Comparison of ENCODE assay signal across 23 mouse cellular contexts in the genomic region with DNA sequence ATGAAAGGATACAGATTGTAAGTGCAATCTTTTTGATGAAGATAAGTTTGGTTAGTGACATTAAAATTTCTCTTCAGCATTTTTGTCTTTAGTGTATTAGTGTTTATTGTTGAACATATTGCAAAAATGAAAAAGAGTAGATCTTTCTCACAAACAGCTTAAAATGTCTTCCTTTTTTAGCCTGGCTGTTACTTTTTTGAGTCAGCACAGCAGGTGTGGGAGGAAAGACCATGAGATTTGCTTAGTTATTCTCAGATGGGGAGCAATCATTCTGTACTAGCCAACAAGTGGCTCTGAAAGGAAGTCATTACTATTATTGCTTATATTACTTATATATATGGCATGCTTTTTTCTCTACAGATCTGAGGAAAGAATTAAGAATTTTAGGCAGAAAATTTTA. TPM values are rescaled to one million over a fixed set of nuclear protein-coding genes. Genes with fewer than 3 reads are reported as not detected.
DNase-seq lines count a peak whose midpoint lies in the region; ATAC-seq and TF ChIP-seq lines count a peak whose summit lies in the region.
"Had no signal": no experiment of that assay in that cellular context is flagged by ENCODE, and none has a peak within 500 bp of the region (broad histone marks: within the 10 kb centered on the region; RNA-seq: fewer than 3 reads in every experiment).

No protein-coding gene starts in this region.

- peaks cover 28 to 58% of the 10 kb centered on the region in 2 experiments for H3K36me3 ChIP-seq in CH12.LX (replicated peaks in 1 of 2; ENCODE audit: control insufficient read depth in 1 of 2, insufficient read depth in 1 of 2, low read length in 1 of 2)
- H3K36me3 ChIP-seq in hindbrain, embryonic 12.5 days = peaks cover 13% of the 10 kb centered on the region

- in situ Hi-C loops in CH12.LX (cut with MboI; ENCODE audit: low pct_ligation_motif_present, low pct_unique_long_range_greater_than_20kb, low sequenced_read_pairs) = no loop called here

- TF ChIP-seq POLR2A in CH12.LX (IDR thresholded peaks at IDR 0.05; ENCODE audit: low read depth, low read length) = no peak

- no peak for TF ChIP-seq RAD21 in CH12.LX (IDR thresholded peaks at IDR 0.05; ENCODE audit: low read depth, low read length)

- H3K79me2 ChIP-seq in CH12.LX (replicated peaks; ENCODE audit: control insufficient read depth, extremely low read depth, insufficient read depth, poor library complexity, severe bottlenecking) = peaks cover 14% of the 10 kb centered on the region

- H3K27me3 ChIP-seq in CH12.LX (replicated peaks) = no peaks in the 10 kb centered on the region
- no peaks in the 10 kb centered on the region for H3K27me3 ChIP-seq in hindbrain, embryonic 12.5 days
- H3K27me3 ChIP-seq: Patski had no signal

- DNase-seq in A20 (ENCODE audit: low read depth, low spot score) = peak; percentile 71
- DNase-seq in CH12.LX (ENCODE audit: extremely low read depth) = peak; percentile 61
- peak; percentile 19 for DNase-seq in brain, adult 2 months (ENCODE audit: low read depth, low spot score)
- DNase-seq in gastrocnemius, postnatal 10 days = no peak
- DNase-seq in kidney, postnatal 10 days = no peak
- DNase-seq: adrenal gland, adult 2 months; adrenal gland, adult 8-10 months; adrenal gland, postnatal 10 days; adrenal gland, postnatal 14 days; adrenal gland, postnatal 25 days; adrenal gland, postnatal 36 days; B cell, adult 2 months; cerebellum, adult 11 months; cerebellum, adult 11-12 months; cerebellum, adult 18-20 months; cerebellum, adult 2 months; cerebellum, adult 8-10 months; cerebellum, adult 9-10 months had no signal

- H3K4me1 ChIP-seq in CH12.LX (ENCODE audit: control insufficient read depth in 1 of 2, insufficient read depth in 2 of 2) = peaks cover 13 to 57% of the 10 kb centered on the region in 2 experiments
- H3K4me1 ChIP-seq in hindbrain, embryonic 12.5 days = no peaks in the 10 kb centered on the region

- dilution Hi-C loops in CH12.LX (cut with MboI; ENCODE audit: extremely low pct_ligation_motif_present, extremely low pct_unique_long_range_greater_than_20kb, low sequenced_read_pairs) = no loop called here

- no peak for ATAC-seq in hindbrain, embryonic 12.5 days (ENCODE audit: low FRiP score)
- ATAC-seq: activated CD4-positive, CD25-positive, alpha-beta regulatory T cell, adult 4 months; CD4-positive, CD25-positive, alpha-beta regulatory T cell, adult 4 months; Patski had no signal

- no peak overlapping the region for H3K27ac ChIP-seq in CH12.LX (ENCODE audit: insufficient read depth, low read depth)
- no peak overlapping the region for H3K27ac ChIP-seq in hindbrain, embryonic 12.5 days

- H3K9me3 ChIP-seq in CH12.LX (replicated peaks; ENCODE audit: low read length) = no peaks in the 10 kb centered on the region
- no peaks in the 10 kb centered on the region for H3K9me3 ChIP-seq in hindbrain, embryonic 12.5 days (replicated peaks)
- H3K9me3 ChIP-seq: G1E had no signal

- H3K4me2 ChIP-seq in CH12.LX (ENCODE audit: insufficient read depth, low read depth, poor library complexity, severe bottlenecking) = no peak overlapping the region
- H3K4me2 ChIP-seq in hindbrain, embryonic 12.5 days (replicated peaks) = no peak overlapping the region

- H3K9ac ChIP-seq in CH12.LX (ENCODE audit: insufficient read depth, low read depth) = no peak overlapping the region
- H3K9ac ChIP-seq in hindbrain, embryonic 12.5 days = no peak overlapping the region

- H3K4me3 ChIP-seq in CH12.LX (replicated peaks in 1 of 3; ENCODE audit: low read depth in 2 of 3, low read length in 2 of 3, poor library complexity in 1 of 3) = no peak overlapping the region
- no peak overlapping the region for H3K4me3 ChIP-seq in hindbrain, embryonic 12.5 days

- no peak for TF ChIP-seq CTCF in CH12.LX (conservative IDR thresholded peaks at IDR 0.05 in 1 of 2, IDR thresholded peaks at IDR 0.05 in 1 of 2; ENCODE audit: low read depth in 2 of 2, low read length in 2 of 2)

- peak; percentile 88 for TF ChIP-seq EP300 in CH12.LX (IDR thresholded peaks at IDR 0.05; ENCODE audit: low read length)

TF ChIP-seq in CH12.LX, 34 proteins besides CTCF, POLR2A, EP300 and RAD21:
- no peak for TF ChIP-seq ZKSCAN1 (IDR thresholded peaks at IDR 0.05; ENCODE audit: borderline replicate concordance, low read depth, low read length)
- TF ChIP-seq IRF4 (IDR thresholded peaks at IDR 0.05; ENCODE audit: low read depth, low read length) = peak; percentile 93
- no peak for TF ChIP-seq ZNF384 (IDR thresholded peaks at IDR 0.05; ENCODE audit: low read depth, low read length)
- peak; percentile 85 for TF ChIP-seq JUND (conservative IDR thresholded peaks at IDR 0.05; ENCODE audit: low read depth, low read length)
- peak; percentile 65 for TF ChIP-seq JUN (IDR thresholded peaks at IDR 0.05; ENCODE audit: insufficient read depth, low read depth, low read length)
- TF ChIP-seq ZMIZ1 (IDR thresholded peaks at IDR 0.05; ENCODE audit: low read depth, low read length) = no peak
- no peak for TF ChIP-seq HCFC1 (IDR thresholded peaks at IDR 0.05; ENCODE audit: low read depth, low read length)
- TF ChIP-seq ETS1 (conservative IDR thresholded peaks at IDR 0.05; ENCODE audit: low read depth, low read length) = no peak; the same call in 1 of the 2 replicates
- TF ChIP-seq MEF2A (IDR thresholded peaks at IDR 0.05; ENCODE audit: borderline replicate concordance, low read depth, low read length) = peak; percentile 92
- no peak for TF ChIP-seq MYC (IDR thresholded peaks at IDR 0.05; ENCODE audit: low read depth, low read length)
- peak; percentile 74; the same call in 1 of the 2 replicates for TF ChIP-seq TCF12 (IDR thresholded peaks at IDR 0.05; ENCODE audit: low read depth, low read length)

RNA-seq across cellular contexts. Expression of a gene that starts 10.2 kb away (rescaled TPM):
- 58.9 and 63.9 TPM in 2 replicates for total RNA-seq in CH12.LX (2012; rRNA removed)
- 95.5 and 113 TPM in 2 replicates for total RNA-seq in CH12.LX (2014; rRNA removed)
- polyA plus RNA-seq in CH12.LX (2012; ENCODE audit: insufficient read length, low read depth) = 66.7 and 69.6 TPM in 2 replicates
- polyA plus RNA-seq in hindbrain, embryonic 12.5 days (2016; fragmentation: Nextera tagmentation; extraction: Ambion mirVana) = 40.2 and 43.6 TPM in 2 replicates
- 1 to 10 TPM; 4.7 to 7.7 TPM for total RNA-seq in gastrocnemius, postnatal 10 days (2021)

RNA-seq across cellular contexts. Expression of a gene that starts 40.5 kb away (rescaled TPM):
- total RNA-seq in CH12.LX (2012; rRNA removed) (0.04 TPM in 1 of 2 replicates, not detected in the other), CH12.LX (2014; rRNA removed) (not detected in 2 replicates)
- 0.10 TPM in 1 of 2 replicates, not detected in the other for polyA plus RNA-seq in CH12.LX (2012; ENCODE audit: insufficient read length, low read depth)
- polyA plus RNA-seq in hindbrain, embryonic 12.5 days (2016; fragmentation: Nextera tagmentation; extraction: Ambion mirVana) = 0.79 and 0.83 TPM in 2 replicates
- total RNA-seq in gastrocnemius, postnatal 10 days (2021) = 1 to 10 TPM; 2.0 to 2.3 TPM
- polyA plus RNA-seq: adrenal gland, adult 2 months; G1E had no signal

Comparison
In these comparisons a context has a peak if more than half of its experiments do, and no peak if none do; other contexts are left out.
1. DNase-seq: peak in A20 (single experiment), CH12.LX (single experiment) and brain, adult 2 months (single experiment); none in gastrocnemius, postnatal 10 days (single experiment) and kidney, postnatal 10 days (single experiment).
2. RNA of a gene that starts 10.2 kb away (total RNA-seq): 58.9 to 113 TPM in CH12.LX; 4.7 to 7.7 TPM in gastrocnemius, postnatal 10 days; every median in the first group is over 4 times any median in the second.